Mouse (Mus musculus) bone marrow, adult 2 months (tissue): ENCODE results near the gene Gm13694.
"Not testable (repeated sequence)": the region's sequence is repeated elsewhere in the genome, so short reads cannot be mapped to it uniquely, and the experiment has no call there.

Experiments
- CTCF ChIP-seq: fragments of 200-500 bp; IDR thresholded peaks from 2 replicates; pipeline ENCODE4 v1.5.1; 2011; ENCODE audit warnings: low read length, control low read depth; ENCODE audit not compliant: control insufficient read depth, insufficient read depth
- POLR2A ChIP-seq: fragments of 200-500 bp; IDR thresholded peaks from 2 replicates; pipeline ENCODE4 v1.6.1; 2011; ENCODE audit warnings: low read depth, mild to moderate bottlenecking, control low read depth, low read length, borderline replicate concordance; ENCODE audit not compliant: control insufficient read depth

GRCm38 (mm10) chr2:83984443-83984842 is 5.7 kb downstream of the Gm13694 start, which contains the start of gene Gm13697:
- TF ChIP-seq CTCF, POLR2A: not testable (repeated sequence)
